Mouse (Mus musculus) megakaryocyte, embryonic 14.5 days (primary cell): ENCODE results near the gene Ppp2r5b.

Source experiments
- FLI1 ChIP-seq: IDR thresholded peaks from 2 replicates; pipeline ENCODE4 v1.6.1; 2012; ENCODE audit warnings: low read length, inconsistent platforms, mixed read lengths
- GATA1 ChIP-seq: IDR thresholded peaks from 3 replicates; pipeline ENCODE4 v1.6.1; 2012; ENCODE audit warnings: mixed read lengths, low read length, inconsistent platforms, borderline replicate concordance

DNA sequence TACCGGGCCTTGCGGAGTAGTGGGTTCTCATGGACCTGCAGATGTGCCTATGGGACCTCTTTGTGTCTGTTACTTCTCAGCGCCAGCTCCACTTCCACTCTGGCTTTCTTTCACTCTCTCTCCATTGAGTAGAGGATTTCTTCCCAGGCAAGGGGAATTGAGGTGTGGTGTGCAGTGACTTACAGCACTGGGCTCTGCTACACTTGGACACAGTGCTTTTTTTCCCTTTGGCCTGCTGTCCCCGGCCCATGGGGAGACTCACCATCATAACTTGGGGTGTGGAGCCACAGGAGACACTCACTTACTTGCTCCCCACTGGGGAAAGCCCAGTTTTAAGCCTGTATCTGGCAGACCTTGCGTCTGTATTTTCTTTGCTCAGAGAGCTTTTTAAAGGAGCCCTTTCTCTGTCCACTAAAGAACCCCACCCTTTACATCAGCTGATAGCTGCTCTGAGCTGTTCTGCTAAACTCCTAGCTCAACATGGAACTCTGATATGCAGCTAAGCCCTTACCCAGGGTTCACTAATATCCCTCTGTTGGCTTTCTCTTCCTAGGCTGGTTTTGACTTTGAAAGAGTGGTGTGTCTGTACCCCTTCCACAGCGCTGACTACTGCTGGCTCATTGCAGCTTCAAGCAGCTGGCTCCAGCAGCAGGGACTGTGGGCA lies 43.9 kb upstream of the Ppp2r5b start:
- TF ChIP-seq GATA1 (no peak), FLI1 (no peak)
